Mouse (Mus musculus) G1E (cell line): ENCODE results near the gene Gm11639.

Source experiments
- CTCF ChIP-seq: IDR thresholded peaks from 2 replicates; pipeline ENCODE4 v1.5.1; 2012; ENCODE audit warnings: low read depth, low read length, inconsistent platforms, mixed read lengths
- GATA1 ChIP-seq: IDR thresholded peaks from 2 replicates; pipeline ENCODE4 v1.6.1; 2012; ENCODE audit warnings: borderline replicate concordance, low read length, inconsistent platforms, mixed read lengths
- GATA2 ChIP-seq: IDR thresholded peaks from 2 replicates; pipeline ENCODE4 v1.6.1; 2012; ENCODE audit warnings: low read depth, low read length, inconsistent platforms, borderline replicate concordance

GRCm38 (mm10) chr11:104967862-104968261 is 282.4 kb downstream of the Gm11639 start:
- no peak for TF ChIP-seq CTCF
- TF ChIP-seq GATA2 = no peak
- no peak for TF ChIP-seq GATA1
